Mouse (Mus musculus): ENCODE measurements around the gene Babam2. TPM values are rescaled to one million over a fixed set of nuclear protein-coding genes. Genes with fewer than 3 reads are reported as not detected.

Gene Babam2
- total RNA-seq, 2 experiments from 2014 or later, result 34.1 to 35.9 TPM

DNA sequence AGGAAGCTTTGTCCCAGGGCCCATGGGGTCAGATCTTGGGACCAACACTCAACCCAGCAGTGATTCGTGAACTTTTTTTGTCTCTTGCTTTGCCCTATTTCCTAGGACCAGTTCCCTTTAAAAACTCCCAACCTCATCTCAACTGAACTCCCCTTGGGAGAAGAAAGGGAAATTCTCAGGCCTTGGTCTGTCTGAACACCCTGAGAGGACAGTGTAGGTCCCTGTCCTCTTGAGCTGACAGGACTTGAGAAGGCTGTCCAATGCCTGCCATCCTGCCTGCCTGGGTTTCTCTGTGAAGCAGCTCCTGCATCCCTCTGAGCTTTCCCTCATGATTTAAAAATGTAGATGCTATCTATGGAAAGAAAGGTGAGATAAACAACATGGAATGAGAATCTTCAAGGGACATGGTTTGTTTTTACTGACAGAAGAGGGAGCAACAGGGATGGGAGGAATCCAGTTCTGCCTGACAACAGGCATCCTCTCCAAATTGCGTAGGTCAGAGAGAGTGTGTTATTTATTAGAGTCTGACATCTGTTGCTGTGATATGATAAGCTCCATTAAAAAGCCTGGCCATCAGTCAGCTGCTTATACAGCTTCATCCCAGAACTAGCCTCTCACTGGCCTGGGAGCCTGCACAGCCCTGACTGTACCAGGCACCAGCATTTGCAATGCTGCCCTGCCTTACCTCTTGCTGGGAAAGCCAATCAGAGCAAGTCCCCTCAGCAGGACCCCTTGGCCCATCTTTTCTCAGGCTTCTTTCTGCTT, 367.0 kb downstream of the Babam2 start:
- intact Hi-C loops (cut with DNase I), result no loop called here
- DNase-seq, result no peak

GRCm38 (mm10) chr5:32066015-32066734, 368.7 kb downstream of the Babam2 start:
- intact Hi-C loops (cut with DNase I), result no loop called here
- DNase-seq, result no peak

GRCm38 (mm10) chr5:32066839-32067238, 369.4 kb downstream of the Babam2 start:
- DNase-seq, result no peak
- intact Hi-C loops (cut with DNase I), result no loop called here

GRCm38 (mm10) chr5:32068616-32069015, 371.1 kb downstream of the Babam2 start:
- intact Hi-C loops (cut with DNase I), result no loop called here

DNA sequence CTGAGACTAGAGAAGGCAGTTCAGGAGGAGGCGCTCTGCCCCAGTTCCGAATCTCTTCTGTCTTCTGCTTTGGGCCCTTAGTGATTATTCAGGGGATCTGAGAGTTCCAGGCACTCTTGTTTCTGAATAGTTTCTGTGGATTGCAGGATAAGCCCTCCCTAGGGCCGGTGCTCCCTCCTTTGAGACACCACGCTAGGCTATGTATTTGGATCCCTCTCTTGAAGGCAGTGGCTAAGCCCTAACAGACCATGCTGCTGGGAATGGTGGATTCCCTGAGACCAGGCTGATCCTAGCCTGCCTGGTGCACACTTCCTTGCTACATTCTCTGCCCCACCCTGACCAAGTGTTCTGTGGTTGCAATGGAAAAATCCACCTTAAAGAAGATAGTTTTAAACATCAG, 371.6 kb downstream of the Babam2 start:
- DNase-seq, result no peak
- intact Hi-C loops (cut with DNase I), result no loop called here

More at GRCm38 (mm10) chr5:32068616-32069015, 371.1 kb downstream of the Babam2 start:
- DNase-seq, result no peak

GRCm38 (mm10) chr5:32069566-32070169, 372.2 kb downstream of the Babam2 start:
- peak in 1 of 2 experiments; percentile 28 for DNase-seq
- intact Hi-C loops (cut with DNase I), result loop anchor here (5.0 kb wide), 1 partner anchor 127 kb away; no protein-coding TSS in a partner anchor

DNA sequence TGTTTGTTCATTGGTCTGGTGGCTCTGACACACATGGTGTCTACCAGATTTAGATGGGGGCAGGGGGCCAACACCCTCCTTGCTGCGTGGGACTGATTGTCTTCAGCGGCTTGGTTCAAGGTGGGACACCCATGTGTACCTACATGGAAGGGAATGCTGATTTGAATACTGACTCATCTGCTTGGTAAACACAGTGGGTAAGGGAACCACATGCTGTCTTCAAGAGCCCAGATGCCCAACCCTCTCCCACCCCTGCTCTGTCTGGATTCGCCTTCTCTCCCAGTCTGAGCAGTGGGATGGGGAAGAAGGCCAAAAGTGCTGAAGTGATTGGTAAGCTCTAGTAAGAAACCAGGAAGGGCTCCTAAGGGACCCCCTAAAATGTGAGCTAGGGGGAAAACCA, 373.3 kb downstream of the Babam2 start:
- DNase-seq, result no peak
- intact Hi-C loops (cut with DNase I), result loop anchor here (5.0 kb wide), 1 partner anchor 128 kb away; no protein-coding TSS in a partner anchor

DNA sequence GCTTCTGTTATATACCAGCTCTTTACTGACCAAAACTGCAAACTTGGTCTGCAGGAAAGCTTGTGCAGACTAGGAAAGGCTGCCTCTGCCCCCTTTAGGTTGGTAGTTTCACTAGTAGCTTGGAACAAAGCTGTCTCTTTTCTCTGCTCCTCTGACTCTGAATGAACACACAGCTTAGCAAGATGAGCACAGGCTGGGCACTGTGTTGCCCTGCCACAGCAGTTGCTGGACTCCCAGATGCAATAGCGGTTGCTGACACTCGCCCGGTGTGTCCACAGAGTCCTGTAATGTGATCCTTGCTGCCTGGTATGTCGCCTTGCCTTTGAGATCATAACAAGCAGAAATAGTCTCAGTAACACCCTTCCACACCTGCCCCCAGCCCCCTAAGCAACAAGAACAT, 373.8 kb downstream of the Babam2 start:
- DNase-seq, result no peak
- intact Hi-C loops (cut with DNase I), result loop anchor here (5.0 kb wide), 1 partner anchor 129 kb away; no protein-coding TSS in a partner anchor

DNA sequence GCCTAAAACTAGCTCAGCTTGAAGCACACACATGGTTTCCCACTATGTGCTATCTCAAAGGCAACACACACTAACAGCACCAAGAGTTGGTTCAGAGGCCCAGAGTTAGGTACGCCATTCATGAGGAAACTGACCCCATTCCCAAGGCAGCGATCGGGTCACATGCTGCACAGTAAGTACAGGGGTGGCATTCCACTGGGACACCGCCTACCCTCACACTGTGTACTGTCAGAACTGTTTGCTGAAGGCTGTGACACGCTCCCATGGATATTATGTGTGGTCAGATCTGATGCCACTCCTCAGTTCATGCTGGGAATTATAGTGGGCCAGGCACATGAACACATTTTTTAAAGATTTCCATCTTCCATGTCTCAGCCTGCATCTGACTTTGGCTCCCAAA, 374.3 kb downstream of the Babam2 start:
- no peak for DNase-seq
- intact Hi-C loops (cut with DNase I), result loop anchor here (5.0 kb wide), 1 partner anchor 130 kb away; no protein-coding TSS in a partner anchor

DNA sequence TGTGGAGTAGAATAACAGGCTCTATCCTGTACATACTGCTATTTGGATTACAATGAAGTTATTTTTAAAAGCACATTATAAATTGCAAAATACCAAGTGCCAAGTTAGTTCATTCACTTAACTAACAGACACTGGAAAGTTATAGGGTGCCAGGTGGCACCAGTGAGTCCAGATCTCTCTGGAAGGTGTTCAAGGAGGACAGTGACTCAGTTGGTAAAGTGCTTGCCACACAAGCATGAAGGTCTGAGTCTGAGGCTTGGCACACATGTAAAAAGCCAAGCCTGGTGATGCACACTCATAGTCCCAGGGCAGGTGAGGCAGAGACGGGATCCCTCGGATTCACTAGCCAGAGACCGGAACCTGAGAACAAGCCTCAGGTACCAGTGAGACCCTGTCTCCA, 375.4 kb downstream of the Babam2 start:
- intact Hi-C loops (cut with DNase I), result loop anchor here (5.0 kb wide), 1 partner anchor 131 kb away; no protein-coding TSS in a partner anchor
- DNase-seq, result no peak

DNA sequence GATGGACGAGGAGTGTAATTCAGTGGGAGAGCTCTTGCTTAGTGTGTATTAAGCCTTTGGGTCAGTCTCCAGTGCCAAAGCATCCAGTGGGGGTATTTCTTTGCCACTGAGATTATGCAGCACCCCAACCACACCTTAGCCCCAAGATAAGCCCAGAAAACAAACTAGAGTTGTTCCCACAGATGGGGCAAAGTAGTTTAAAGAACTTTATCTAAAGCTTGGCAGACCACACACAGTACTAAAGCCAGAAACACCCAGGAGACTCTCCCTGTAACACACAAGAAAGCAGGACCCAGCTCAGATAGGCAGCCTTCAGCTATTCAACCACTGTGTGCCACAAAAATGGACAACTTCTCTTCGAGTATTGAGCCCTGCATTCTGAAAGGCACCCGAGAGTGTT, 376.6 kb downstream of the Babam2 start:
- no peak for DNase-seq
- intact Hi-C loops (cut with DNase I), result loop anchor here (5.0 kb wide), 1 partner anchor 132 kb away; no protein-coding TSS in a partner anchor

DNA sequence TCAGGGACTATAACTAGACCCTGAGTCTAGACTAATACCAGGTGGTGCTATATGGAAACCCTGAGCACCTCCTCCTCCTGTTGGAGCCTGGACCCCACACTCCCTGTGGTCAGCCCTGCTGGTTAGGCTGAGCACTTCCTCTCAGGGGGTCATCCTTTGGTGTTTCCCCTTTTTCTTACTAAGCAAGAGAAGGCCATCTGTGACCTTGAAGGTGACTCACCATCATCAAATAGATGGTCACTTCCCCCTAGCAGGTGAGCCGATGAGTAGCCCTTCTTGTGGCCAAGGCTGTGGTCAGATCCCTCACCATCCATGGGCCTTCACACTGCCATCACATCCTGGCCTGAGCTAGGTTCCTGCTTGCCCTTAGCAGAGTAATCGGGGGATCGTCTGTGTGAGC, 379.7 kb downstream of the Babam2 start:
- intact Hi-C loops (cut with DNase I), result no loop called here

DNA sequence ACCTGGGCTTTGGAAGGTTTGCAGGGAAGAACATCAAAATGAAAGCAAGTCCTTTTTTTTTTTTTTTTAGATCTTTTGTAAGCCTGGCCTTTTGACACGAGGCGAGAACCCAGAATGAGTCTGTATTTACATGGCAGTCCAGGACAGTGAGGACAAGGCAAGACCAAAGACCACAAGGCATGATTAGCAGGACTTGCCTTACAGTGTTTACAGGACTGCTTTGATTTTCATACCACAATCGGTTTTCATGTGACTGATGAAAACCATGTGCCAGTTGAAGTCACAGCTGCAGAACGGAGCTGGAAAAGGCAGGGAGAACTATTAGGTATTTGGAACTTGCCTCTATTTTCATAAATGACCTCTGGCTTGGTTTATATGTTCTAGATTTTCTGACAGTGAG, 381.5 kb downstream of the Babam2 start:
- intact Hi-C loops (cut with DNase I), result no loop called here
- no peak for DNase-seq

More for the DNA sequence above, 379.7 kb downstream of the Babam2 start:
- no peak for DNase-seq

GRCm38 (mm10) chr5:32080490-32081219, 383.2 kb downstream of the Babam2 start:
- intact Hi-C loops (cut with DNase I), result no loop called here
- DNase-seq, result no peak

DNA sequence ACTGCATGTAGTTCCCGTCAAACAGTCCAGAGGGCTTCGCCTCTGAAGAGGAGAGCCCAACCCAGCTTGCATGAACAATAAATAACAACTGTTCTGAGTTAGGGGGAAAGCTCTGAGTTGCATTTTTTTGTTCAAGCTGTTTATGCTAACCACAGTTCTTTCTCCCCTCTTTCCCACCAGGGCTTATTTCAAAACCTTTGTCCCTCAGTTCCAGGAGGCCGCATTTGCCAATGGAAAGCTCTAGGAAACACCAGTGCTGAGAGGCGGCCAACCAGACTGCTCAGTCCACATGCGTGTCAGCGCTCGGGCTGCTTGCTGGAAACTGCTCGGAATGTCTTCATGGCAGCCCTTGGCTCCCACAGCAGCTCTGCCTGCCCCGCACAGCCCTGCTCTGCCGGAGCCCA, 386.9 kb downstream of the Babam2 start:
- no peak for DNase-seq
- intact Hi-C loops (cut with DNase I), result no loop called here

DNA sequence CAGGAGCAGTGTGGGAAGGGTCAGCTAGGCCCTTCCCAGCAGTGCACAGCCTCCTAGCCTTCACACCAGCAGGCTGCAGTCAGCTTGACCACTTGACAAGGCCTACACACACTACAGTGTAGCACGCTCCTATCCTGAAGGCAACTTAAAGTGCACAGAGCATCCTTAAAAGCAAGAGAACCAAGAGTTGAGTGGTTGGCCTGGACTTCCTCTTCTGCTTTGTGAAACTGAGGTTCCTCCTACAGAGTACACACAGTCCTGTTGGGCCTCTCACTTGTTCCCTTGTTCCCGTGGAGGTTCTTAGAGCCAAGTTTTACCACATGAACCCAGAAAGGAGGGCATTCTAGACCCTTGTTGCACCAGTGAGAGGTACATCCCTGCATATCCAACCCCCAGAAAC, 388.1 kb downstream of the Babam2 start:
- no peak for DNase-seq
- intact Hi-C loops (cut with DNase I), result no loop called here

- intact Hi-C loops (cut with DNase I), result no loop called here
Observed at GRCm38 (mm10) chr5:32085971-32086370, 388.5 kb downstream of the Babam2 start.

GRCm38 (mm10) chr5:32086526-32087090, 389.1 kb downstream of the Babam2 start:
- DNase-seq, result no peak
- intact Hi-C loops (cut with DNase I), result no loop called here

More at GRCm38 (mm10) chr5:32085971-32086370, 388.5 kb downstream of the Babam2 start:
- DNase-seq, result no peak

- intact Hi-C loops (cut with DNase I), result no loop called here
- DNase-seq, result no peak
Observed at GRCm38 (mm10) chr5:32089481-32089880, 392.0 kb downstream of the Babam2 start.

DNA sequence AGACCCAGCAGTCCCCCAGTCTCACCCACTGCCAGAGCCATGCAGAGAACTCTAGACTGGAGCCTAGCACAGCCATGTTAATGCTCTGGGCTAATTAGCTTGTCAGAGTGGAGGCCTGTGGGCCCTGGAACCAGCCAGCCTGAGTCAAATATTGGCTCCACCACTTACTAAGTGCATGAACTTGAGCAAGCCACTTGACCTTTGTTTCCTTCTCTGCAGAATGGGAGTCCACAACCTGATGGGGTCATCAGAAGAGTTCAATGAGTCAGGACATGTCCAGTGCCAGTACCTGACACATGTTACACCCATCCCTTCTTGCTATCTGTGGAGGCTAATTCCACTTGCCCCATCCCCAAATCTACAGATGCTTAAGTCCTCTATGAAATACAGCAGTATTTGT, 394.8 kb downstream of the Babam2 start:
- no peak for DNase-seq
- intact Hi-C loops (cut with DNase I), result no loop called here
